Mouse (Mus musculus): Measurements from ENCODE around the gene Ttc27.

DNA sequence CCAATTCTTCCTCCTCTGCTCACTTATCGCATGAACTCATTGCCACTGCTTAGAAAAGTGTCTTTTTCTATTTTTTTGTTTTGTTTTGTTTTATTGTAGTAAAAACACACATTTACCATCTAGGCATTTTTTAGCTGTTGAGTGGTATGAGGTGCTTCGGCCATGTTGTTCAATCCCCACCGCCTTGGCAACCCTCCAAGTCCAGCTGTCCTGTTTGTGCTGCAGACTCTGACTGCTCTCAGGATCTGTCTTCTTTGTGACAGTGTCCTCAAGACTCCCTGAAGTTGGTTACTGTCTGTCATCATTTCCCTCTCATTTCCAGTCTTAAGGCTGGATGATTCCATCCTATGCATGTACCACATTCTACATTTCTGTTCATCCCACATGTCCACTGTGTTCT, 132.7 kb downstream of the Ttc27 start:
- no peak for TF ChIP-seq POLR2A (IDR thresholded peaks at IDR 0.05; ENCODE audit: insufficient read depth, low read length)
- no peak for TF ChIP-seq EP300 (IDR thresholded peaks at IDR 0.05; ENCODE audit: insufficient read depth, low read depth, low read length)
